Mouse (Mus musculus) hindbrain, embryonic 11.5 days (tissue): ENCODE measurements around the gene Cd81. TPM values are rescaled to one million over a fixed set of nuclear protein-coding genes. Genes with fewer than 3 reads are reported as not detected.

Experiments
- ATAC-seq: fragments of 200-750 bp; cut with Nextera tagmentation; 2 replicates; pipeline ENCODE4 v1.8.0; 2017; ENCODE audit warnings: mild to moderate bottlenecking, moderate TSS enrichment, moderate library complexity; ENCODE audit not compliant: low FRiP score
- DNase-seq: peaks from one replicate; pipeline ENCODE4 v3.0.0-alpha.2; 2015; ENCODE audit warnings: low spot score
- H3K27ac ChIP-seq: fragments of 300-500 bp; sonication (generic); 2 replicates; pipeline ENCODE4 v1.5.1; 2014; ENCODE audit warnings: mild to moderate bottlenecking, low read depth, low read length
- H3K27me3 ChIP-seq: fragments of 300-500 bp; sonication (generic); 2 replicates; pipeline ENCODE4 v1.6.1; 2014; ENCODE audit warnings: mild to moderate bottlenecking, low read length, moderate library complexity, mixed read lengths; ENCODE audit not compliant: control insufficient read depth, insufficient read depth
- H3K36me3 ChIP-seq: fragments of 300-500 bp; sonication (generic); 2 replicates; pipeline ENCODE4 v1.6.1; 2014; ENCODE audit warnings: mild to moderate bottlenecking, low read length, moderate library complexity, mixed read lengths; ENCODE audit not compliant: control insufficient read depth, insufficient read depth
- H3K4me1 ChIP-seq: fragments of 300-500 bp; sonication (generic); replicated peaks from 2 replicates; pipeline ENCODE4 v1.6.1; 2014; ENCODE audit warnings: low read length, mixed read lengths; ENCODE audit not compliant: control insufficient read depth, insufficient read depth
- H3K4me2 ChIP-seq: fragments of 300-500 bp; sonication (generic); replicated peaks from 2 replicates; pipeline ENCODE4 v1.6.1; 2014; ENCODE audit warnings: mild to moderate bottlenecking, low read depth, low read length
- H3K4me3 ChIP-seq: fragments of 300-500 bp; sonication (generic); 2 replicates; pipeline ENCODE4 v1.5.1; 2014; ENCODE audit warnings: low read depth, low read length
- H3K9ac ChIP-seq: fragments of 300-500 bp; sonication (generic); 2 replicates; pipeline ENCODE4 v1.6.1; 2014; ENCODE audit warnings: low read depth, low read length
- H3K9me3 ChIP-seq: fragments of 300-500 bp; sonication (generic); 2 replicates; pipeline ENCODE4 v1.6.1; 2016; ENCODE audit warnings: low read length; ENCODE audit not compliant: control insufficient read depth
- WGBS: fragments of 180-500 bp; shearing (Covaris S2); extraction: QIAGEN DNeasy Blood & Tissue Kit; methylation state at CpG from one replicate; pipeline ENCODE4 v1.1.7; 2014; 5-methylcytosine and 5-hydroxymethylcytosine counted together
- polyA plus RNA-seq: library from polyadenylated mRNA; unstranded; fragments of >200 nt; fragmentation: Nextera tagmentation; extraction: Ambion mirVana; gene quantifications from 2 replicates; pipeline ENCODE4 v1.2.1, GENCODE M21; 2014

Cd81 gene
- polyA plus RNA-seq, 1 experiment from 2014 or later, result 264 TPM

- H3K9me3 ChIP-seq, result no peaks in the 10 kb centered on the region
- H3K4me1 ChIP-seq, result no peaks in the 10 kb centered on the region; the same call in none of the 2 replicates
- H3K36me3 ChIP-seq, result no peaks in the 10 kb centered on the region
- 53% methylated on average over 3 of the region's 4 CpGs for WGBS
- ATAC-seq (no peak), DNase-seq (peak; percentile 10)
- no peak overlapping the region for H3K4me2 ChIP-seq
- no peak overlapping the region for H3K4me3 ChIP-seq
- no peaks in the 10 kb centered on the region for H3K27me3 ChIP-seq
- H3K27ac ChIP-seq, result no peak overlapping the region; the same call in 1 of the 2 replicates
- no peak overlapping the region for H3K9ac ChIP-seq
Observed at GRCm38 (mm10) chr7:143008996-143009665, 43.4 kb upstream of the Cd81 start.

DNA sequence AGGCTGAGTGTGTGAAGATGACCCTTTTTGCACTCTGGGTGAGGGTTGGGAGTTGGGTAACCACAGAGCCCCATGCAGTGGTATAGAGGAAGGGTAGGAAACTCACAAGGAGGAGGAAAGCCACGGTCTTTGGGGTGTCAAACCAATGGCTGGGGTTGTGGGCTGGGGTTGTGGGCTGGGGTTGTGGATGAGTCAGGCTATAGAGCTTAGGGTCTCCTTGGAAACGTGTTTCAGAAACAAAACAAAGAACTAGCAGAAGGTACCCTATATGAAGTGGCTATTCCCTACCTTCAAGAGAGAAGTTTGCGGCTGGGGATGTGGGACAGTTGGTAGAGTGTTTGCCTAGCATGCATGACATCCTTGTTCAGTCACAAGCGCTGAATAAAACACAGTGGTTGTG is 42.5 kb upstream of the Cd81 start:
- H3K4me1 ChIP-seq, result no peaks in the 10 kb centered on the region; the same call in none of the 2 replicates
- no peaks in the 10 kb centered on the region for H3K9me3 ChIP-seq
- H3K27ac ChIP-seq, result no peak overlapping the region
- ATAC-seq, result no peak
- H3K9ac ChIP-seq, result no peak overlapping the region
- no peak for DNase-seq
- WGBS, result 85% methylated on average over 4 of the region's 4 CpGs
- no peak overlapping the region for H3K4me3 ChIP-seq
- no peaks in the 10 kb centered on the region for H3K27me3 ChIP-seq
- H3K4me2 ChIP-seq, result no peak overlapping the region
- no peaks in the 10 kb centered on the region for H3K36me3 ChIP-seq

- ATAC-seq (no peak), DNase-seq (no peak)
- H3K9me3 ChIP-seq, result no peaks in the 10 kb centered on the region
- no peak overlapping the region for H3K27ac ChIP-seq
- H3K4me2 ChIP-seq, result no peak overlapping the region
- no peaks in the 10 kb centered on the region for H3K27me3 ChIP-seq
- H3K36me3 ChIP-seq, result no peaks in the 10 kb centered on the region
- 89% methylated on average over 1 of the region's 1 CpGs for WGBS
- H3K4me1 ChIP-seq, result no peaks in the 10 kb centered on the region; the same call in none of the 2 replicates
- no peak overlapping the region for H3K9ac ChIP-seq
- no peak overlapping the region for H3K4me3 ChIP-seq
Observed at GRCm38 (mm10) chr7:143011226-143011625, 41.3 kb upstream of the Cd81 start.

GRCm38 (mm10) chr7:143012230-143012875 is 40.2 kb upstream of the Cd81 start:
- no peak overlapping the region for H3K4me2 ChIP-seq
- DNase-seq (no peak), ATAC-seq (no peak)
- no peaks in the 10 kb centered on the region for H3K9me3 ChIP-seq
- no peaks in the 10 kb centered on the region for H3K36me3 ChIP-seq
- H3K27ac ChIP-seq, result no peak overlapping the region
- whole genome bisulfite sequencing, result 77% methylated on average over 5 of the region's 5 CpGs
- no peaks in the 10 kb centered on the region; the same call in none of the 2 replicates for H3K4me1 ChIP-seq
- no peak overlapping the region for H3K4me3 ChIP-seq
- H3K27me3 ChIP-seq, result no peaks in the 10 kb centered on the region
- H3K9ac ChIP-seq, result no peak overlapping the region

- Histone ChIP-seq H3K27me3 (no peaks in the 10 kb centered on the region), H3K27ac (no peak overlapping the region), H3K4me1 (no peaks in the 10 kb centered on the region; the same call in 1 of the 2 replicates), H3K4me3 (no peak overlapping the region), H3K36me3 (no peaks in the 10 kb centered on the region), H3K9ac (no peak overlapping the region), H3K9me3 (no peaks in the 10 kb centered on the region), H3K4me2 (no peak overlapping the region)
- DNase-seq, result no peak
- 69% methylated on average over 8 of the region's 8 CpGs for WGBS
- no peak for ATAC-seq
Observed at GRCm38 (mm10) chr7:143013420-143014178, 38.9 kb upstream of the Cd81 start.

- 91% methylated on average over 7 of the region's 7 CpGs for WGBS
- DNase-seq, result no peak
Observed at GRCm38 (mm10) chr7:143014862-143015659, 37.5 kb upstream of the Cd81 start.

GRCm38 (mm10) chr7:143015755-143016423 is 36.6 kb upstream of the Cd81 start:
- H3K9me3 ChIP-seq, result no peaks in the 10 kb centered on the region
- no peaks in the 10 kb centered on the region; the same call in 1 of the 2 replicates for H3K4me1 ChIP-seq
- no peak overlapping the region for H3K27ac ChIP-seq
- no peak overlapping the region for H3K4me3 ChIP-seq
- H3K9ac ChIP-seq, result no peak overlapping the region
- no peak for DNase-seq
- H3K27me3 ChIP-seq, result no peaks in the 10 kb centered on the region
- ATAC-seq, result no peak
- H3K4me2 ChIP-seq, result no peak overlapping the region
- whole genome bisulfite sequencing, result 20% methylated on average over 1 of the region's 1 CpGs
- H3K36me3 ChIP-seq, result no peaks in the 10 kb centered on the region

More at GRCm38 (mm10) chr7:143014862-143015659, 37.5 kb upstream of the Cd81 start:
- Histone ChIP-seq H3K9ac (no peak overlapping the region), H3K4me2 (no peak overlapping the region), H3K4me1 (no peaks in the 10 kb centered on the region; the same call in 1 of the 2 replicates), H3K27ac (no peak overlapping the region), H3K4me3 (no peak overlapping the region), H3K36me3 (no peaks in the 10 kb centered on the region), H3K9me3 (no peaks in the 10 kb centered on the region), H3K27me3 (no peaks in the 10 kb centered on the region)
- no peak for ATAC-seq
